Mouse (Mus musculus): ENCODE results near the gene Tmem234. TPM values are rescaled to one million over a fixed set of nuclear protein-coding genes. Genes with fewer than 3 reads are reported as not detected.
A peak's percentile ranks its signal among the peaks of the same experiment; 100 is the strongest.
"Not testable (repeated sequence)": the region's sequence is repeated elsewhere in the genome, so short reads cannot be mapped to it uniquely, and the experiment has no call there.

Gene Tmem234
- polyA plus RNA-seq (2015; fragmentation: Nextera tagmentation; extraction: Ambion mirVana), result 183 and 184 TPM in 2 replicates

- H3K4me1 ChIP-seq (replicated peaks), result peaks cover 38% of the 10 kb centered on the region
- peak within 1 kb of the TSS; percentile 91 for H3K4me3 ChIP-seq
- peak; percentile 93 for ATAC-seq (ENCODE audit: low FRiP score, low read depth)
- H3K27me3 ChIP-seq, result no peaks in the 10 kb centered on the region
- H3K4me2 ChIP-seq, result peak within 1 kb of the TSS; percentile 90
- no peaks in the 10 kb centered on the region for H3K9me3 ChIP-seq
- under 1% methylated on average over 74 of the region's 74 CpGs for WGBS
- H3K27ac ChIP-seq (replicated peaks), result peak within 1 kb of the TSS; percentile 77
- peak within 1 kb of the TSS; percentile 94 for H3K9ac ChIP-seq
- H3K36me3 ChIP-seq, result peaks cover 38% of the 10 kb centered on the region
These were observed at the start of gene Tmem234, which contains the start of gene Eif3i for GRCm38 (mm10) chr4:129600233-129601158. Tmem234 (plus strand) TSS chr4:129600668. Eif3i (minus strand) TSS chr4:129600648.

GRCm38 (mm10) chr4:129554512-129554911 is 46.0 kb upstream of the Tmem234 start:
- not testable (repeated sequence) for H3K9me3 ChIP-seq; H3K4me3 ChIP-seq; H3K27me3 ChIP-seq; H3K36me3 ChIP-seq; H3K9ac ChIP-seq; H3K27ac ChIP-seq (replicated peaks); ATAC-seq (ENCODE audit: low FRiP score, low read depth)
- 57% methylated on average over 6 of the region's 6 CpGs for WGBS
- peaks cover 22% of the 10 kb centered on the region for H3K4me1 ChIP-seq (replicated peaks)
- H3K4me2 ChIP-seq, result peak overlapping the region; percentile 83

- Histone ChIP-seq H3K27ac (replicated peaks) (peak overlapping the region; percentile 86), H3K4me3 (peak overlapping the region; percentile 44), H3K9ac (peak overlapping the region; percentile 54), H3K4me2 (peak overlapping the region; percentile 83), H3K27me3 (no peaks in the 10 kb centered on the region), H3K36me3 (no peaks in the 10 kb centered on the region), H3K4me1 (replicated peaks) (peaks cover 22% of the 10 kb centered on the region), H3K9me3 (no peaks in the 10 kb centered on the region)
- 3% methylated on average over 16 of the region's 16 CpGs for WGBS
- peak; percentile 39; the same call in 1 of the 2 replicates for ATAC-seq (ENCODE audit: low FRiP score, low read depth)
These were observed 45.0 kb upstream of the Tmem234 start for GRCm38 (mm10) chr4:129555421-129555861.

DNA sequence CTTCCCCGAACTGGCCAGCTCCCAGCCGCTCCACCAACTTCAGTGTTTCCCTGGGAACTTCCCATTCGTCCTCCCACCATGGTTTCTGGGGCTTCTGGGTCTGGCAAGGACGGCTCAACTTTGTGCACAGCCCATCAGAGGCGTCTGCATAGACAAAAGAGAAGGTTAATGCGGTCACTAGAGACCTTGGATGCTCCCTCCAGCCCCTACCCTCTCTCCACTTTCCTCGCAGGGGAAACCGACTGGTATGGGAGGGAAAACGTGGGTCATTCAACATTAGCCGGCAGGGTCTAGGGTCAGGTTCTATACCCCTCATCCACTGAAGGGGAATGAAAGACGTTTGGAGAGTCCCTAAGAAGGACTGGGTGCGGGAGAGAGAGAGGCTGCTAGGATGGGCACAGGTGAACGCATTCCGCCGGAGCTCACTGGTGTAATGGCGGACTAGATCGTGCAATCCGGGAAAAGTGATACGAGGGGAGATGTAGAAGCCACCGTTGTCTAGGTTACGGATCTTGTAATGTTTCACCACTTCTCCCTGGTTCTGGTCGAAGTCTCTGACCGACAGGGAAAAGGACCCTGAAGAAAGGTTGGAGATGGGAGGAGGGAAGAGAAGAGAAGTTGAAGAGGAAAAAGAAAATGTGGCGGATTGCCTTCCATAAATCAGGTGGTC is 44.5 kb upstream of the Tmem234 start:
- Histone ChIP-seq H3K4me1 (replicated peaks) (peaks cover 22% of the 10 kb centered on the region), H3K36me3 (no peaks in the 10 kb centered on the region), H3K27me3 (no peaks in the 10 kb centered on the region), H3K4me3 (peak overlapping the region; percentile 44), H3K9me3 (no peaks in the 10 kb centered on the region), H3K9ac (peak overlapping the region; percentile 54), H3K27ac (replicated peaks) (peak overlapping the region; percentile 86), H3K4me2 (peak overlapping the region; percentile 83)
- peak; percentile 76 for ATAC-seq (ENCODE audit: low FRiP score, low read depth)
- WGBS, result under 1% methylated on average over 24 of the region's 24 CpGs

DNA sequence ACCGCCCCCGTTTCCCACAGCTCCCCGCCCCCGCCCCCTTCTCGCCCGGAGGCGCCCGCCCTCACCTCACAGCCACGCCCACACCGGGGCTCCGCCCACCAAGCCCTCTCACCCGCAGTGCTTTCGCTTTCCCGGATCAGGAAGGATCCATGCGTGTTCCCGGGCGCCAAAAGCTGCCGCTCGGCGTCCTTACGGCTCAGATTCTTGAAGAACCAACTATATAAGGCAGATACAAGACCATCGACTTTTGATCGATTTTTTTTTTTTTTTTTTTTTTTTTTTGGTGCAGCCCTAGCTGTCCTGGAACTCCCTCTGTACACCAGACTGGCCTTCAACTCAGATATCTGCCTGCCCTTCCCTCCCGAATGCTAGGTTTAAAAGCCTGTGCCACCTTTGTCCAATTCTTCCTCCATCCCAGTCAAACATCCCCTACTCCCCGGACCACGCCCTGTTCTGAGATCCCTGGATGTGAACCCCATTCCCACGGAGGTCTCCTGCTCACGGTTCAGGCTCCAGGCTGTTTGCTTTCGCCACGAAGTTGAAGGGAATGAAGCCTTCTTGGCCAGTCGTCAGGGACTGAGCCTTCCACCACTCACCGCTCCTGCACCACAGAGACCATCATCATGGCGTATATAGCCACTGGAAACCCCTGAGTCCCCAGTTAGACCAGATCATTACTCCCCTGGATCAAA is 43.8 kb upstream of the Tmem234 start:
- Histone ChIP-seq H3K9me3 (no peaks in the 10 kb centered on the region), H3K27ac (replicated peaks) (peak overlapping the region; percentile 86), H3K27me3 (no peaks in the 10 kb centered on the region), H3K9ac (peak overlapping the region; percentile 54), H3K4me2 (peak overlapping the region; percentile 83), H3K4me1 (replicated peaks) (peaks cover 22% of the 10 kb centered on the region), H3K4me3 (peak overlapping the region; percentile 44), H3K36me3 (no peaks in the 10 kb centered on the region)
- peak; percentile 79 for ATAC-seq (ENCODE audit: low FRiP score, low read depth)
- 9% methylated on average over 32 of the region's 33 CpGs for WGBS

- Histone ChIP-seq H3K4me3 (peak overlapping the region; percentile 44; the same call in 1 of the 2 replicates), H3K4me2 (peak overlapping the region; percentile 83), H3K27ac (replicated peaks) (0 out of 2 replicates have a peak overlapping the region, but pooled peaks have one; percentile 86), H3K9me3 (no peaks in the 10 kb centered on the region), H3K9ac (no peak overlapping the region), H3K36me3 (no peaks in the 10 kb centered on the region), H3K27me3 (no peaks in the 10 kb centered on the region), H3K4me1 (replicated peaks) (peaks cover 22% of the 10 kb centered on the region)
- 81% methylated on average over 9 of the region's 9 CpGs for WGBS
- peak; percentile 24; the same call in 1 of the 2 replicates for ATAC-seq (ENCODE audit: low FRiP score, low read depth)
These were observed 43.1 kb upstream of the Tmem234 start for GRCm38 (mm10) chr4:129557256-129557808.

DNA sequence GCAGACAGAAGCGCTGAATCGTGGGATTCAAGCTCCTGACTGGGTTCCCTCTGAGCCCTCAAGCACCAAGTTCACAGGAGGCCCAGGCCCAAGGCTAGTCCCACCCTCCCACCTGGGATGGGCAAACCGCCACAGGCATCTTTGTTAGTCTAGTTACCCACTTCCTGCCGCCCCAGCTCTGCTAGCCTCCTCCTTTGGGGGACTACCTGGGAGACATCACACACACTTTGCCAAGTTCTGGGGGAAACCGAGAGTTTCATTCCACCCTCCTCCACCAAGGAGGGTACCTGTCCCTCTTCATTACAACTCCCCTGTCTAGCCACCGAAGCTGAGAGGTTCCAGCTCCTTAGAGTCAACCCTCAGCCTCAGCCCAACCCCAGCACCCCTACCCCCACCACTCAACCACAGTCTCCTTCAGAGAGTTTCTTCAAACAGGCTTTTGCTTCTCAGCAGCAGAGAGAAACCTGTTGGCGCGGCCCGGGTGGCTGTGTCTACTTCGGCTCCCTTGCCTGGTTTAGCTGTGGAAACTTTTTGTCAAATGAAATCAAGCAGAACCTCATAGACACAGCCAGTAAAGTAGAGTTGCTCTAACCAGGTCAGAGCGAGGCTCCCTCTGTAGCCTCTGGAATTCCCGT is 42.0 kb upstream of the Tmem234 start:
- Histone ChIP-seq H3K9ac (no peak overlapping the region), H3K4me2 (no peak overlapping the region), H3K4me3 (no peak overlapping the region), H3K27me3 (no peaks in the 10 kb centered on the region), H3K27ac (replicated peaks) (no peak overlapping the region), H3K4me1 (replicated peaks) (peaks cover 22% of the 10 kb centered on the region), H3K9me3 (no peaks in the 10 kb centered on the region), H3K36me3 (no peaks in the 10 kb centered on the region)
- WGBS, result 86% methylated on average over 12 of the region's 12 CpGs
- ATAC-seq (ENCODE audit: low FRiP score, low read depth), result no peak

GRCm38 (mm10) chr4:129561184-129561583 is 39.3 kb upstream of the Tmem234 start:
- Histone ChIP-seq H3K27ac (replicated peaks) (no peak overlapping the region), H3K9ac (no peak overlapping the region), H3K4me3 (no peak overlapping the region), H3K9me3 (no peaks in the 10 kb centered on the region), H3K4me1 (replicated peaks) (peaks cover 8% of the 10 kb centered on the region; the same call in 1 of the 2 replicates), H3K27me3 (no peaks in the 10 kb centered on the region), H3K36me3 (no peaks in the 10 kb centered on the region), H3K4me2 (no peak overlapping the region)
- ATAC-seq (ENCODE audit: low FRiP score, low read depth), result no peak
- 95% methylated on average over 5 of the region's 5 CpGs for WGBS

- Histone ChIP-seq H3K27ac (replicated peaks) (no peak overlapping the region), H3K4me1 (replicated peaks) (no peaks in the 10 kb centered on the region), H3K9me3 (no peaks in the 10 kb centered on the region), H3K36me3 (no peaks in the 10 kb centered on the region), H3K4me3 (no peak overlapping the region), H3K27me3 (no peaks in the 10 kb centered on the region), H3K9ac (no peak overlapping the region), H3K4me2 (no peak overlapping the region)
- WGBS, result 71% methylated on average over 8 of the region's 8 CpGs
- ATAC-seq (ENCODE audit: low FRiP score, low read depth), result no peak
These were observed 36.8 kb upstream of the Tmem234 start for GRCm38 (mm10) chr4:129563718-129564117.

- no peak overlapping the region for H3K27ac ChIP-seq (replicated peaks)
- H3K27me3 ChIP-seq, result no peaks in the 10 kb centered on the region
- ATAC-seq (ENCODE audit: low FRiP score, low read depth), result no peak
- 79% methylated on average over 6 of the region's 6 CpGs for WGBS
- no peak overlapping the region for H3K4me3 ChIP-seq
- H3K36me3 ChIP-seq, result no peaks in the 10 kb centered on the region
- H3K9ac ChIP-seq, result no peak overlapping the region
- H3K4me2 ChIP-seq, result no peak overlapping the region
- H3K9me3 ChIP-seq, result no peaks in the 10 kb centered on the region
- H3K4me1 ChIP-seq (replicated peaks), result no peaks in the 10 kb centered on the region
These were observed 35.3 kb upstream of the Tmem234 start for GRCm38 (mm10) chr4:129565139-129565538.

DNA sequence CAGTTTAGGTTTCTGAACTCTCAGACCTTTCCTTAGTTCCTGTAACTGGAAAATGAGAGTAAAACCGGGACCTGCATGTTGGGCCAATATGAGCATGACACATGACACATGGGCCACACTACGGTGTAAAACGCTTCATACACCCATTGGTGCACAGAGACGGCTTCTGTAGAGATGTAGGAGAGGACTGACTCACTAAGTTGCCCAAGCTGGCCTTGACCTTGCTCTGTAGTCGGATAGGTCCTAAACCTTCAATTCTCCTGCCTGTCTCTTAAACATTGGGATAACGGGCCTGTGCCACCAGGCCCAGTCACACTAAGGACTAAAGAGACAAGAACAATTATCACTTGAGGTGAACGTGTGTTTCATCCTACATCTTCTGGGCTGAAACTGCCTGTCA is 32.1 kb upstream of the Tmem234 start:
- no peaks in the 10 kb centered on the region for H3K9me3 ChIP-seq
- no peak for ATAC-seq (ENCODE audit: low FRiP score, low read depth)
- H3K27me3 ChIP-seq, result no peaks in the 10 kb centered on the region
- no peaks in the 10 kb centered on the region for H3K36me3 ChIP-seq
- 94% methylated on average over 7 of the region's 7 CpGs for WGBS
- no peaks in the 10 kb centered on the region for H3K4me1 ChIP-seq (replicated peaks)
- no peak overlapping the region for H3K4me2 ChIP-seq
- H3K4me3 ChIP-seq, result no peak overlapping the region
- H3K27ac ChIP-seq (replicated peaks), result no peak overlapping the region
- H3K9ac ChIP-seq, result no peak overlapping the region
